Mouse (Mus musculus): ENCODE measurements around the gene Grm4.

DNA sequence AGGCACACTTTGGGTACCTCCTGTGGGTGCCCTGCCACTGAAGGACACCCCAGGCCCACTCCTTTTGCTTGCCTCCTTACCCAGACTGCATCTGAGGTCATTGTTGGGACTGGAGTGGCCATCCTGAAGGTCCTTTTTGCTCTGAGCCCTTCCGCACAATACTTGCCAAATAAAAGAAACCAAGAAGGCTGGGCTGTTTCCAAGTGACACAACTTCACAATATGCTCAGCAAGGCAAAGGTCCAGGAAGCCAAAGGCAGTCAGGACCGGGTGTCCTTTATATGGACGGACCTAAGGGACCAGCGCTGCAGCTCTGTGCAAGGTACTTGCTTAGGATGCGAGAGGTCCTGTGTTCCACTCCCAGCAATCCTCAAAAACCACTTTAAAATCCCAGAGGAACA lies 47.0 kb upstream of the Grm4 start:
- TF ChIP-seq UBTF (IDR thresholded peaks at IDR 0.05; ENCODE audit: low read depth, low read length) (no peak), ELF1 (IDR thresholded peaks at IDR 0.05; ENCODE audit: low read depth, low read length) (no peak), POLR2A (IDR thresholded peaks at IDR 0.05; ENCODE audit: low read depth, low read length) (no peak), ZMIZ1 (IDR thresholded peaks at IDR 0.05; ENCODE audit: low read depth, low read length) (no peak)

Data from CH12.LX (cell line).